Mouse (Mus musculus): Measurements from ENCODE around the gene Zfp622. TPM values are rescaled to one million over a fixed set of nuclear protein-coding genes. Genes with fewer than 3 reads are reported as not detected.

Zfp622 gene
- total RNA-seq, 2 experiments from 2014 or later: 60.0 to 91.7 TPM

Other genes starting within 250 kb of the Zfp622 start
- 26.1 and 26.7 TPM in 2 replicates for gene Retreg1, start 141.2 kb upstream of the Zfp622 start, total RNA-seq (2015)
- gene Retreg1, start 141.2 kb upstream of the Zfp622 start, total RNA-seq (2017): 22.3 and 23.1 TPM in 2 replicates